Mouse (Mus musculus): ENCODE data around the gene Rdh19. TPM values are rescaled to one million over a fixed set of nuclear protein-coding genes. Genes with fewer than 3 reads are reported as not detected.
"Not testable (repeated sequence)": the region's sequence is repeated elsewhere in the genome, so short reads cannot be mapped to it uniquely, and the experiment has no call there.

Gene Rdh19
- polyA plus RNA-seq, 1 experiment = not detected

DNA sequence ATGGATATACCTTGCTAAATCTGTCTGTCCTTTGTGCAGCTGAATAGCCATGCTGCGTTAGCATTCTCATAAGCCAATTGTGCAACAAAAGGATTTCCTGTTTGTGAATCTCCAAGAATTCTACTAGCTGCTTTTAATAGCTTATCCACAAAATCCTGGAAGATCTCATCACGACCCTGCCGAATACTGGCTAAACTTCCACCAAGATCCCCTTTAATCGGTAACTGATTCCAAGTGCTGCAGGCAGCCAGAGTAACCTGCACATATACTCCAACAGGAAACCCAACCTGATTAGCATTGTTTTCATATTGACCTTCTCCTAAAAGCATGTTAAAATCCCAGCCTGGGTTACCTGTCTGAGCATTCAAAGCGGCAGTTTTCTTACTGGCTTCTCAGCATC lies 14.4 kb upstream of the Rdh19 start:
- no peak overlapping the region for H3K4me3 ChIP-seq (replicated peaks)
- no peaks in the 10 kb centered on the region for H3K36me3 ChIP-seq (ENCODE audit: control insufficient read depth)
- TF ChIP-seq GATA1 (IDR thresholded peaks at IDR 0.05; ENCODE audit: low read length) = no peak
- TF ChIP-seq TAL1 (IDR thresholded peaks at IDR 0.05; ENCODE audit: low read length) = no peak
- H3K27me3 ChIP-seq (ENCODE audit: control insufficient read depth) = no peaks in the 10 kb centered on the region
- peaks cover 10% of the 10 kb centered on the region for H3K9me3 ChIP-seq (ENCODE audit: control insufficient read depth, low read length)
- H3K4me1 ChIP-seq (ENCODE audit: control insufficient read depth) = no peaks in the 10 kb centered on the region

DNA sequence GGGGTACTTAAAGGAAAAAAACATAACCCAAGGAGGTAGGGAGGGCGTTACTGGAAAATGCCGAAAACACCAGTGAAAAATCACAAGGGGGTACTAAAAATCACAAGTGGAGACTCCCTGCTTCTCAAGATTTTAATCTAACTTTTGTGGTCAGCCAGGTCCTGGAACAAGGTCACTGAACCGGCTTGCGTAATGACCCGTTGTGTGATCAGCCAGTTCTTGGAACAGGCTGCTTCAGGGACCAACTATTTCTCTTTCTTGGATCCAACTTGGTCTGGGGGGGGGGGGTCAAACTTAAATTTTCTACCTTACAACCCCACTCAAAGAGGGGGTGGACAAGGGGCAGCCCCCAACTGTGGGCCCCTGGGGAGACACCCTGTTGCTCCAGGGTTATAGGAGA lies 11.9 kb upstream of the Rdh19 start:
- H3K4me1 ChIP-seq (ENCODE audit: control insufficient read depth); H3K4me3 ChIP-seq (replicated peaks); H3K36me3 ChIP-seq (ENCODE audit: control insufficient read depth); H3K27me3 ChIP-seq (ENCODE audit: control insufficient read depth): not testable (repeated sequence)
- H3K9me3 ChIP-seq (ENCODE audit: control insufficient read depth, low read length) = peaks cover 15% of the 10 kb centered on the region

DNA sequence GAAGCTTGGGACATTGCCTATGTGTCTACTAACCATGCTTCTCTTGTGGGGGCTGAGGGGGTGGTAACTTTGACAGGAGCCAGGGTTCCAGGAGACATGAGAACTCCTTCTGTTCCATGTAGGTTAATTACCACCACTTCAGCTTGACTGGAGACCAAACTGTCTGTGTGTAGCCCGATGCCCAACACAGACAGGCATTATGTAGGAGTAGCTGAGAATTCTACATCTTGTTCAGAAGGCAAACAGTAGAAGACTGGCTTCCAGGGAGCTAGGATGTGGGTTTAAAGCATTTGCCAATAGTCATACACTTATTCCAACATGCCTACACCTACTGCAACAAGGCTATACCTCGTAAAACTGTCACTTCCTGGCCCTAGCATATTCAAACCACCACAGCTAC lies 11.2 kb upstream of the Rdh19 start:
- Histone ChIP-seq H3K9me3 (ENCODE audit: control insufficient read depth, low read length) (peaks cover 15% of the 10 kb centered on the region), H3K4me3 (replicated peaks) (no peak overlapping the region), H3K36me3 (ENCODE audit: control insufficient read depth) (no peaks in the 10 kb centered on the region), H3K4me1 (ENCODE audit: control insufficient read depth) (no peaks in the 10 kb centered on the region), H3K27me3 (ENCODE audit: control insufficient read depth) (no peaks in the 10 kb centered on the region)
- TF ChIP-seq GATA1 (IDR thresholded peaks at IDR 0.05; ENCODE audit: low read length) = no peak
- TF ChIP-seq TAL1 (IDR thresholded peaks at IDR 0.05; ENCODE audit: low read length) = no peak

DNA sequence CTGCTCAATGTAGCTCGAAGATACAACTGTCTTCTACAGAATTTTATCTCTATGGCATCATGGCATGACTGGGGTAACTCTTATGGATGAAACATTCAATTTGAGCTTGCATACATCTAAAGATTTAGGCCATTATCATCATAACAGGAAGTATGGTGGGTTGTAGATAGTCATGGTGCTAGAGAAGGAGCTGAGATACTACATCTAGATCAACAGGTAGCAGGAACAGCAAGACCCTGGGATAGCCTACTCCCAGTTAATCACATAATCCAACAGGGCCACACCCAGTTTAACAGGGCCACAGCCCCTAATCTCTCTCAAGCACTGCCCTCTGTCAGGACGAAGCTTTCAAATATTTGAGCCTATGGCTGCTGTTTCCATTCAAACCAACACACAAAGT lies 9.0 kb upstream of the Rdh19 start:
- no peaks in the 10 kb centered on the region for H3K27me3 ChIP-seq (ENCODE audit: control insufficient read depth)
- TF ChIP-seq GATA1 (IDR thresholded peaks at IDR 0.05; ENCODE audit: low read length) (no peak), TAL1 (IDR thresholded peaks at IDR 0.05; ENCODE audit: low read length) (no peak)
- H3K9me3 ChIP-seq (ENCODE audit: control insufficient read depth, low read length) = peaks cover 15% of the 10 kb centered on the region
- no peaks in the 10 kb centered on the region for H3K4me1 ChIP-seq (ENCODE audit: control insufficient read depth)
- H3K36me3 ChIP-seq (ENCODE audit: control insufficient read depth) = no peaks in the 10 kb centered on the region
- H3K4me3 ChIP-seq (replicated peaks) = no peak overlapping the region

DNA sequence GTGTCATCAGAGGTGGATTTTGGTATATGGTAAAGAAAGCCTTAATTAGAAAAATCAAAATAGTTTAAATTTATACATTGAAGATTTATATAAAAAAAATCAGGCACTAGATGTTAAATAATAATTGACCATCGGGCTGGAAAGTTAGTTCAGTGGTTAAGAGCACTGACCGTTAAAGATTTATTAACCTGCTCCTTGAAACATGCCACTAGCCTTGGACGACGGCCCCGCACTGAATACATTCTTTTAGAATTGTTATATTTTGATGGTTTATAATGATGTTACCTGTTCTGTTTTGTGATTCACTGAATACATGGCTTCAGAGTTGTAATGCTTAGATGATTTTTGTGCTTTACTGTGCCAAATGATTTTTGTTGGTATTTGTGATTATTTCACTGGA lies 3.8 kb upstream of the Rdh19 start:
- H3K4me1 ChIP-seq (ENCODE audit: control insufficient read depth); H3K9me3 ChIP-seq (ENCODE audit: control insufficient read depth, low read length); H3K36me3 ChIP-seq (ENCODE audit: control insufficient read depth); H3K27me3 ChIP-seq (ENCODE audit: control insufficient read depth); H3K4me3 ChIP-seq (replicated peaks): not testable (repeated sequence)

DNA sequence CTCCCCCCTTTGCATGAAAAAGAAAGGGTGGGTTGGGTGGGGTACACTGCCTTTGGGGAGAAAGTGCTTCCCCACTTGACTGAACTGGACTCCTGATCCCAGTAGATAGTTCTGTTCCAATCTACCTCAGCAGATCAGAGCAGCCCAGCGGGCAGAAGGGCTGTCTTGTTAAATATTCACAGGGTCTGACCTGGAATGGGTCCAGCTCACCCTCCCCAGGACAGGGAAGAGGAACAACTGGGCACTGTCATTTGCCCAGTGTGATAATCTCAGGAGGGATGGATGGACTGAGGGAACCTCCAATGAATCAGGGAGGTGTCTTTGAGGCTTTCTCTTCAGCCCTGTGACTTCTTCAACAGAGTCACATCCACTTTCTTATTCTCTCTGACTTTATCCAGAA lies 1.6 kb upstream of the Rdh19 start:
- no peak for TF ChIP-seq TAL1 (IDR thresholded peaks at IDR 0.05; ENCODE audit: low read length)
- TF ChIP-seq GATA1 (IDR thresholded peaks at IDR 0.05; ENCODE audit: low read length) = no peak
- Histone ChIP-seq H3K4me3 (replicated peaks) (no peak overlapping the region), H3K9me3 (ENCODE audit: control insufficient read depth, low read length) (no peaks in the 10 kb centered on the region), H3K36me3 (ENCODE audit: control insufficient read depth) (no peaks in the 10 kb centered on the region), H3K27me3 (ENCODE audit: control insufficient read depth) (no peaks in the 10 kb centered on the region), H3K4me1 (ENCODE audit: control insufficient read depth) (no peaks in the 10 kb centered on the region)

DNA sequence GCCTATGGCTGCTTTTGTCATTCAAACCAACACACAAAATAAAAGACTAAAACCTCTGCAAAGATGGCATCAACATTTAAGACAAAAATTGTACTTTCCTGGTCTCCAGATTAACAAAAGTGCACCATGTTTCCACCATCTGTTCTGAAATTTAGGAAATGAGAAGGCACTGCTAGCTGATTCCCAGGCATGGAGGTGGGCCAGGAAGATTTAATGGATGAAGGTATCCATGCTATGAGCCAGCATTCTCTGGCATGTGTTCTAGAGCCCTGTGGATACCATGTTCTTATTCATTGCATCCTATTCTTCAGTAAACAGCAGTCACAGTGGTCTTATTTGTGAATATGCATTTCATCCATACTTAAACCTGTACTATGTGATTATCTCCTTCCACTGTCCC lies 6.6 kb downstream of the Rdh19 start:
- Histone ChIP-seq H3K9me3 (ENCODE audit: control insufficient read depth, low read length) (no peaks in the 10 kb centered on the region), H3K4me1 (ENCODE audit: control insufficient read depth) (no peaks in the 10 kb centered on the region), H3K27me3 (ENCODE audit: control insufficient read depth) (no peaks in the 10 kb centered on the region), H3K4me3 (replicated peaks) (no peak overlapping the region), H3K36me3 (ENCODE audit: control insufficient read depth) (no peaks in the 10 kb centered on the region)
- TF ChIP-seq GATA1 (IDR thresholded peaks at IDR 0.05; ENCODE audit: low read length) = no peak
- TF ChIP-seq TAL1 (IDR thresholded peaks at IDR 0.05; ENCODE audit: low read length) = no peak

DNA sequence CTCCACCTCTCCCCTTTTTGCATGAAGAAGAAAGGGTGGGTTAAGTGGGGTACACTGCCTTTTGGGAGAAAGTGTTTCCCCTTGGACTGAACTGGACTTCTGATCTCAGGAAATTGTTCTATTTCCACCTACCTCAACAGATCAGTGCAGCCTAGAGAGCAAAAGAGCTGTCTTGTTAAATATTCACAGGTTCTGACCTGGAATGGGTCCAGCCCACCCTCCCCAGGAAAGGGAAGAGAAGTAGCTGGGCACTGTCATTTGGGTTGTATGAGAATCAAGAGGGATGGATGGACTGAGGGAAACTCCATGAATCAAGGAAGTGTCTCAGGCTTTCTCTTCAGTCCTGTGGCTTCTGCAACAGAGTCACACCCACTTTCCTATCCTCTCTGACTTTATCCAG lies 15.2 kb downstream of the Rdh19 start:
- Histone ChIP-seq H3K9me3 (ENCODE audit: control insufficient read depth, low read length) (no peaks in the 10 kb centered on the region), H3K27me3 (ENCODE audit: control insufficient read depth) (no peaks in the 10 kb centered on the region), H3K4me1 (ENCODE audit: control insufficient read depth) (no peaks in the 10 kb centered on the region), H3K36me3 (ENCODE audit: control insufficient read depth) (no peaks in the 10 kb centered on the region), H3K4me3 (replicated peaks) (no peak overlapping the region)
- TF ChIP-seq GATA1 (IDR thresholded peaks at IDR 0.05; ENCODE audit: low read length) (no peak), TAL1 (IDR thresholded peaks at IDR 0.05; ENCODE audit: low read length) (no peak)

DNA sequence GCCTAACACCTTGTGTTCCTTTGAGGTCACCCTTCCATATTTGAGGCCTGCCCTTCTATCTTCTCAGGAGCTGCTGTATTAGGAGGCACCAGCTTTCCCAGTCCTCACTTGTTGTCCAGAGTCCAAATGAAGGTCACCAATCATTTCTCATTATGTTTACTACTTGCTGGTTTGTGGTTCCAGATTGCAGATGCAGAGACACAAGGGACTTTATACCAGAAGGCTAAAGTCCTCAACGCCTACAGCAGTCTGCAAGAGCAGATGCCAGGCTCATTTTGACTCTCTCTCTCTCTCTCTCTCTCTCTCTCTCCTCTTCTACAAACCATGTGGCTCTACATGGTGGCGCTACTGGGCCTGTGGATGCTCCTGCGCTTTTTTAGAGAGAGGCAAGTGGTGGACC lies 16.5 kb downstream of the Rdh19 start, which contains the start of gene Rdh16f2:
Rdh16f2 (plus strand) TSS at position 243 of the 400 bp plus-strand sequence.
- H3K9me3 ChIP-seq (ENCODE audit: control insufficient read depth, low read length) = peaks cover 2% of the 10 kb centered on the region; the same call in 1 of the 2 replicates
- H3K4me1 ChIP-seq (ENCODE audit: control insufficient read depth) = no peaks in the 10 kb centered on the region
- H3K27me3 ChIP-seq (ENCODE audit: control insufficient read depth) = no peaks in the 10 kb centered on the region
- no peaks in the 10 kb centered on the region for H3K36me3 ChIP-seq (ENCODE audit: control insufficient read depth)
- no peak for TF ChIP-seq GATA1 (IDR thresholded peaks at IDR 0.05; ENCODE audit: low read length)
- TF ChIP-seq TAL1 (IDR thresholded peaks at IDR 0.05; ENCODE audit: low read length) = no peak
- H3K4me3 ChIP-seq (replicated peaks) = no peak within 1 kb of the TSS

DNA sequence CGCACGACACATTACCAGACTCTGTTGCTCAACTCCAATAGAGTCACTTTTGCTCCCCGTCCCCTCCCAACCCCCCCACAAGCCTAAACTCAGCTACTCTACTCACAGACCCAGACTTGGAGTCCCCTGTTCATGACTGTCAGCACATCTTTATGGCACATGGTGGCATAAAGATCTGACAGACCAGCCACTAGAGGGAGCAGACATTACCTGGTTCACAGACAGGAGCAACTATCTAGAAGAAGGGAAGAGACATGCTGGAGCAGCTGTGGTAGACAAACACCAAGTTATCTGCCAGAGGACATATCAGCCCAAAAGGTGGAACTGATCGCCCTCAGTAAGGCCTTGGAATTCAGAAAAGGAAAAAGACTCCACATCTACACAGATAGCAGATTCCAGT lies 22.8 kb downstream of the Rdh19 start:
- TF ChIP-seq GATA1 (IDR thresholded peaks at IDR 0.05; ENCODE audit: low read length) (no peak), TAL1 (IDR thresholded peaks at IDR 0.05; ENCODE audit: low read length) (no peak)
- H3K36me3 ChIP-seq (ENCODE audit: control insufficient read depth) = no peaks in the 10 kb centered on the region
- H3K4me1 ChIP-seq (ENCODE audit: control insufficient read depth) = no peaks in the 10 kb centered on the region
- peaks cover 2% of the 10 kb centered on the region; the same call in 1 of the 2 replicates for H3K9me3 ChIP-seq (ENCODE audit: control insufficient read depth, low read length)
- no peaks in the 10 kb centered on the region for H3K27me3 ChIP-seq (ENCODE audit: control insufficient read depth)
- no peak overlapping the region for H3K4me3 ChIP-seq (replicated peaks)

Measured in erythroblast, embryonic 14.5 days (primary cell).